Mouse (Mus musculus): ENCODE data around the gene Gm49394.

The Gm49394 gene

DNA sequence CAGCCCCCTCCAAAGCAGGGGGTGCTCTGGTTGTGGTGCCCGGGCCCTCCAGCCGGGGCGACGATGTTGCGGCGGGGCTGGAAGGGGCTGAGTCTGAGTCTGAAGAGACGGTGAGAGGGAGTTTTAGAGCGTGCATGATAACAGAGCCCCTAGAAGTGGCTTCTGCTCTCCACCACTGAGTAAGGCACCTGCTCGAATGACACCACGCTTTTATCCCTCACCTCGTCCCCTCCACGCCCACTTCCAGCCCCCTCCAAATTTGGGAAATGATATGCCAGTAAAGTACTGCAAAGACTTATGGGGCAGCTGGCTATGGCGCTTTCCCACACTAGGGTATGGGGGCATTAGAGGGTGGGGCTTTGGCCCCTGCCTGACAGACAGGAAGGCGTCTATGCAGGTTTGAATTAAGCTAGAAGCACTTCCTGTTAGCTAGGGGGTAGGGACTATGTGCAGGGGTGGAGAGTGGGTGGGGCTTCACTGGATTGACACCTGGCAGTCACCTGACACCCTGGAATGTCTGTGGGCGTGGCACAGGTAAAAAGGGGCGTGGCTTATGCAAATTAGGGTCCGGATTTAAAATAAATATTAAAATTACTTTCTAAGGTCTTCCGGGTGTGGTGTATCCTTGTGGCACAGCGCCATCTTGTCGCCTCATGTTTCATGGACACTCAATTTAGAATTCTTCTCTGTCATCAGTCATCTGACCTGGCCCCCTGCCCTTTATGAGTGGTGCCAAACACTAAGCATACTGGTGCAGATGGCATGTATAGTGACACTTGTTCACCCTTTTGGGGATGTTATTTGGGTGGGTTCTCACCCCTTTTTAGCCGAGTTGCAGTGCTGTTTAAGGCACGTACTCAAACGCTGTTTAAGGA is at the start of gene Gm49394:
Gm49394 (minus strand) TSS at position 192 of the 875 bp plus-strand sequence.
- no peak for DNase-seq (ENCODE audit: low spot score in 2 of 2)

DNA sequence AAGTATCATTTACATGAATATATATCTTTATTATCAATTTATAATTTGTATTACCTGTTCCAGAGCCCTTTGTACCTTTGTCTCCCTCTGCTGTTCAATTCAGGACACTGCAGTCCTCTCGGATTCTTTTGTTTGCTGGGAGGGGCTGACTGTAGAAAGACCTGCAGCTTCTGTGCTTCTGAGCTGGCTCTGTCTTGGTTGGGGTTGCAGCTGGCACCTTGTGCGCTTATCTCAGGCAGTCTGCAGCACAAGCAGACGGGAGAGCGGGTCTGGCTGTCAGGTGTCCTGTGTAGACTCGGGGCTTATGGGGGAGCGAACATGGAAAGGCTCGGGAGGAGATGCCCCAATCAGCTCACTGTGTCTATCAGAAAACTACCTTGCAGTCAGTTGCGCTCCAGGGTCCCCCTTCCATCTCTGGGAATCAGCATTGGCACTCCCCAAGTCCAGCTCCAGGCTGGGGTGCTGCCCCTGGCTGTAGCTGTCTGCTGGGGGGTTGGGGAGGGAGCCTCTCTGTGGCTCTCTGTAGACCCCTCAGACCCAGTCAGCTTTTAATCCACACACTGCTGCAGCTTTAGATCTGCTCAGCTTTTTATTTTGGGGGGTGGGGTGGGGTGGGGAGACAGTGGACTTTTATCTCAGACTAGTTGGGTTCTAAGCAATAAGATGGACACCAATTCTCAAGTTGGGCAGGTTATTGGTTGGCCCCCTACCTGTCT is 45.2 kb upstream of the Gm49394 start:
- no peak for DNase-seq (ENCODE audit: low spot score in 2 of 2)

DNA sequence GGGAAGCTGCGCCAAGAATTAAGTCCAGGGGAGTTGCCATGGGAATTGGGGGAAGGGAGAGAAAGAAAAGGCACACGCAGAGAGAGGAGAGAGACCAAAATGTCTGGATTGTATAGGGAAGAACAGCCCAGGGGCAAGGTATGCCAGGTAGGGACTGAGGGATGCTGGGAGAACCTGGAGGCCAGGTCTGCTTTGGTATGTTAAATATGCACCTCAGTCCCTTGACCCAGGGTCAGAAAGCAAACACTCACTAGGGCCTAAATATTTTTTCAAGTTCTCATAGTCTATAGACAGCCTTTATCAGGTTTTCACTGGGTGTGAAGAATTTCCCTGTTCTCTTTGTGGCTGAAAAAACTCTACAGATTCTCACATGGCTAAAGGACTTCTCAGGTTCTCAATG is 37.1 kb upstream of the Gm49394 start:
- no peak for DNase-seq (ENCODE audit: low spot score in 2 of 2)

DNA sequence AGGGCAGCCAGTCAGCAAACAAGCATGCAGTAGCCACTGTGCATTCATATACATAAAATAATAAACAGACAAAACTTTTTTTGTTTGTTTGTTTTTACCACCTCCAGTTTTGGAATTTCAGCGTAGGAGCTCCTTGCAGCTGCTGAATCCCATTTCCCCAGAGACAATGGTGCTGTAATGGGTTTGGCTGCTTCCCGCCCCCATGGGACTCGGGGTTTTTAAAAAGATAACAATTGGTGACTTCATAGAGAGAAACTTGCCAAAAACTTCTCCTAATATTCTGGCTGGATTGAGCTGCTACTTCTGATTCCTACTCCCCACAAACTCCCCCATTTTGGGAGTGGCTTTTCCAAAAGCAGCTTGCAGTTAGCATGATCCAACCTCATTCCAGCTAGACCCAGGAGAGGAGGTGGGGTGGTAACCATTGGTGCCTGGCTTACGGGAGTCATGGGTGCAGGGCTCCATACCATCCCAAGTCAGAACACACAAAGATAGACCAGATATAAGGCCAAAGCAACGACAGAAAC is 29.7 kb upstream of the Gm49394 start:
- DNase-seq (ENCODE audit: low spot score in 2 of 2): no peak

GRCm38 (mm10) chr7:142678611-142679010 is 8.9 kb upstream of the Gm49394 start:
- DNase-seq (ENCODE audit: low spot score in 2 of 2): no peak

DNA sequence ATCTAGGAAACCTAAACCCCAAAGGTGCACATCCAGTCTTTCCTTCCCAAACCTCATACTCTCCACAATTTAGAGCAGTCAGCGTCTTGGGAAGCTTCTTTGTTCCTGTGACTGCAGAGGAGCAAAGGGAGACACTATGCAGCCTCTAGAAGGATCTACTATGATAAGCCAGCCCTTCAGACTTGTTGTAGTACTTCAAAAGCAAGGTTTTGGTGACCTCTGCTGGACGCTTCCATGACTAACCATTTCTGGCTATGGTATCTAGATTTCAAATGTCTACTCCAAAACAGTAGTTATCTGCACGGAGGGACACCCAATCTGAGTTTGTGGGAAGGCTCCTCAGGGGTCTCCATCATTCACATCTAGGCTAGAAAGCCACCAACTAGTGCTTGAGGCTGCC is 5.9 kb upstream of the Gm49394 start:
- peak in 1 of 2 experiments; percentile 25 for DNase-seq (ENCODE audit: low spot score in 2 of 2)

GRCm38 (mm10) chr7:142675141-142675540 is 5.4 kb upstream of the Gm49394 start:
- DNase-seq (ENCODE audit: low spot score in 2 of 2): no peak

- DNase-seq (ENCODE audit: low spot score in 2 of 2): peak in 1 of 2 experiments; percentile 28
Observed at GRCm38 (mm10) chr7:142672120-142672519, 2.4 kb upstream of the Gm49394 start.

- no peak for DNase-seq (ENCODE audit: low spot score in 2 of 2)
Observed at GRCm38 (mm10) chr7:142671067-142671466, 1.3 kb upstream of the Gm49394 start.

DNA sequence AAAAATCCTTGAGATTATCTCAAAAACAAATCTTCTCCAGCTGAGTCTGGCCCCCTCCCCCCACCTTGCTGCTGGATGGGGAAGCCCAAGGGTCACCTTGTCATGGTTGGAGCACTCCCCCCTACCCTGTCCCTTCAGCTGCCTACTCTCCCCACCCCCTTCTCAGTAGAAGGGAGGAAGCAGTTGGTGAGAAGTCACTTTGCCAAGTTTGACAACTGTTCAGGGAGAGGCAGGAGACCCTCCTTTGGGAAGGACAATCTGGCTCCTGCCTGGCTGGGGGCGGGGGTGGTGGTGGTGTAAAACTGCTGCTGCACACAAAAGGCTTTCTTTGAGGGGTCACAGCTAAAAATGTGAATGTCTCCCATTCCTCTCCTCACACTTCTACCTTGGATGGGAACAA is 1.4 kb downstream of the Gm49394 start:
- DNase-seq (ENCODE audit: low spot score in 2 of 2): no peak

GRCm38 (mm10) chr7:142667521-142667920 is 2.2 kb downstream of the Gm49394 start:
- DNase-seq (ENCODE audit: low spot score in 2 of 2): no peak

- no peak for DNase-seq (ENCODE audit: low spot score in 2 of 2)
Observed at GRCm38 (mm10) chr7:142666659-142667058, 3.1 kb downstream of the Gm49394 start, which contains the start of gene Igf2. Igf2 (minus strand) TSS chr7:142666816.

DNA sequence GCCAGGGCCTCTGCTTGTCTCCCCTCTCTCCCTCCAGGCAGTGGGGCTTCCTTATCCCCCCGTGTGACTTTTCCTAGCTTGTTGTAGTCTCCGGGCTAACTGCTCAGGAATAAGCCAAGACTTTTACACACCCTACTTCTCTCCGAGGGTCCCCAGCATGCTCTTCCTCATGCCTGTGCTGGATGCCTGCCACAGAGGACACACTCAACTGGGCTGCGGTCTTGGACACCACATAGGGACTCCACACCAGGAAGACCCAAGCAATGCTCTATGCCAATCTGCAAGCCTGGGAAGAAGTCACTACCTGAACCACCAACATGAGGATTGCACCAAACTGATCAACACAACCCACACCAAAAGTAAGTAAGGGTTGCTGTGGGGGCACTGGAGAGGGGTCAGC is 3.6 kb downstream of the Gm49394 start:
- no peak for DNase-seq (ENCODE audit: low spot score in 2 of 2)

GRCm38 (mm10) chr7:142665364-142665763 is 4.4 kb downstream of the Gm49394 start:
- no peak for DNase-seq (ENCODE audit: low spot score in 2 of 2)

- DNase-seq (ENCODE audit: low spot score in 2 of 2): no peak
Observed at GRCm38 (mm10) chr7:142664465-142665029, 5.2 kb downstream of the Gm49394 start.

DNA sequence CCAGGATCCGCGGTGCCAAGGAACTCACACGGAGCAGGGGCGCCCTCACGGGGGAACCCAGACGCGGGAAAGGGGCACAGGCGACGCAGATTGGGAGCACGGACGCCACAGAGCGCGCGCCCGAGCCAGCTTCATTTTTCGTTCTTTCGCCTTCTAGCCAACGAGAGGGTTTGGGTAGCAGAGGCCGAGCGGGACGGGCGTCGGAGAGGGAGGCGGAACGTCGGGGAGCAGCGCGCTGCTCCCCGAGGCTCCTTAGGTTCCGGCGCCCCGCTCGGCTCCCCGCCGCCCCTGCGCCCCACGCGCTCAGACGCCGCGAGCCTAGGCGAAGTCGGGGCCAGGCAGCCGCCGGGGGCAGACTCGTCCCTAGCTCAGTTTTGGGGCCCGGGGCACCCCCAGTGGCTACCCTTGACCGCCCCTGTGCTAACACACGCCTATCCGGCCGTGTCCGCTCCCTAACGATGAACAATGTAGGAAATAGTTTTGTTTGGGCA is 5.8 kb downstream of the Gm49394 start:
- peak in 1 of 2 experiments; percentile 19 for DNase-seq (ENCODE audit: low spot score in 2 of 2)

GRCm38 (mm10) chr7:142663151-142663550 is 6.6 kb downstream of the Gm49394 start:
- no peak for DNase-seq (ENCODE audit: low spot score in 2 of 2)

GRCm38 (mm10) chr7:142661811-142662210 is 7.9 kb downstream of the Gm49394 start:
- DNase-seq (ENCODE audit: low spot score in 2 of 2): no peak

GRCm38 (mm10) chr7:142661046-142661445 is 8.7 kb downstream of the Gm49394 start:
- DNase-seq (ENCODE audit: low spot score in 2 of 2): peak in 1 of 2 experiments; percentile 13

- no peak for DNase-seq (ENCODE audit: low spot score in 2 of 2)
Observed at GRCm38 (mm10) chr7:142660651-142660945, 9.1 kb downstream of the Gm49394 start.

DNA sequence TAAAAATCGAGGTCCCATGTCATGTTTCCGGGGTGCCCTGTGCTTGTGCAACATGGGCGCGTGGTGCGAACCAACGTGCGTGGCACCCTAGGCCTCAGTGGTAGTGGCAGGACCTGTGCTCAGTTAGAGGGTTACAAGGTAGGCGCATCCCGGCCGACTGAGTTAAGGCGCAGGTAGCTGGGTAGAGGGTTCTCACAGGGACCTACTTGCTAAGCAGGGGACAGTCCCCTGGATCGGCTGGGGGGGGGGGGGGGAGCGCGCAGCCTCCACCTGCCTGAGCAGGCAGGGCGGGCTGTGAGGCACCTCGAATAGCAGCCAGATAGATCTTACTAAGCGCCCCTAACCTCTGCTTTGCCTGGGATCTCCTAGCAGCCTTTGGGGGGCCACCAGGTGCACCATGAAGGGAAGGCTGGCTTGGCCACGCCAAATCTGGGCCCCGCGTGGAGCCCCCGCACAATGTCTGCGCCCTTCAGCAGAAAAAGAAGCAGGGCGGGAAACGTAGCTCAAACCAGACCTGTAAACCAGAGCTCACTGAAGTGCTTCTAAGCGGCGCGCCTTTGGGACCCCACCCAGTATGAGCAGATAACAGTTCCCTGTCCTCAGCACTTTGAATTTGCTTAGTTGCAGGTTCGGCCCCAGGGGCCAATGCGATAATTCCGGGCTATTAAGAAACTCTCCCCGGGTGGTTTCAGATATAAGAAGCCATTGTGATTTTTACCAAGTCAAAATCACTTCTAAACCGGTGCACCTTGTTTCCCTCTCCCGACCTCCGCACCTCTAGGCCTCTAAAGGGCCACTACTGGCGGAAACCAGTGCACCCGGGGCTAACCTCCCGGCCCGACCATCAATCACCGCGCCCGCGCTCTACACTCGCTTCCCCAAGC is 9.7 kb downstream of the Gm49394 start:
- peak in 1 of 2 experiments; percentile 47 for DNase-seq (ENCODE audit: low spot score in 2 of 2)

Measured in urinary bladder, adult 18-20 months (tissue).